Mouse (Mus musculus) ZHBTc4 (cell line): ENCODE results near the gene Nxf2.
"Not testable (repeated sequence)": the region's sequence is repeated elsewhere in the genome, so short reads cannot be mapped to it uniquely, and the experiment has no call there.

ENCODE experiments used
- DNase-seq: peaks from one replicate; pipeline ENCODE4 v3.0.0-alpha.2; 2011; ENCODE audit warnings: low read depth, low spot score

Gene Nxf2

GRCm38 (mm10) chrX:134964546-134964945 lies at the start of gene Nxf2:
Gene Nxf2 (minus strand): TSS chrX:134964754.
- DNase-seq, result peak; percentile 15

GRCm38 (mm10) chrX:135011381-135011780 lies 46.8 kb upstream of the Nxf2 start:
- DNase-seq, result no peak

- DNase-seq, result no peak
Measured at GRCm38 (mm10) chrX:135009471-135009815, 44.9 kb upstream of the Nxf2 start.

- DNase-seq, result peak; percentile 93
Measured at GRCm38 (mm10) chrX:135008720-135009470, 44.3 kb upstream of the Nxf2 start, which contains the start of gene Zmat1. Gene Zmat1 (minus strand): TSS chrX:135009209.

- DNase-seq, result no peak
Measured at GRCm38 (mm10) chrX:135008021-135008420, 43.5 kb upstream of the Nxf2 start.

- DNase-seq, result peak; percentile 65
Measured at GRCm38 (mm10) chrX:134963305-134964094, 1.1 kb downstream of the Nxf2 start.

GRCm38 (mm10) chrX:134930361-134930760 lies 34.2 kb downstream of the Nxf2 start:
- DNase-seq, result peak; percentile 23

- DNase-seq, result no peak
Measured at GRCm38 (mm10) chrX:134929927-134930326, 34.6 kb downstream of the Nxf2 start.

GRCm38 (mm10) chrX:134925058-134925457 lies 39.5 kb downstream of the Nxf2 start:
- peak; percentile 29 for DNase-seq

- DNase-seq, result no peak
Measured at GRCm38 (mm10) chrX:134923675-134924424, 40.7 kb downstream of the Nxf2 start.

- no peak for DNase-seq
Measured at GRCm38 (mm10) chrX:134919220-134919619, 45.3 kb downstream of the Nxf2 start.

GRCm38 (mm10) chrX:134915745-134916144 lies 48.8 kb downstream of the Nxf2 start:
- DNase-seq, result no peak

- not testable (repeated sequence) for DNase-seq
Measured at GRCm38 (mm10) chrX:134915315-134915714, 49.2 kb downstream of the Nxf2 start.

- no peak for DNase-seq
Measured at GRCm38 (mm10) chrX:134914851-134915250, 49.7 kb downstream of the Nxf2 start.

GRCm38 (mm10) chrX:134913234-134913936 lies 51.2 kb downstream of the Nxf2 start:
- DNase-seq, result peak; percentile 6

GRCm38 (mm10) chrX:134912805-134913204 lies 51.7 kb downstream of the Nxf2 start:
- DNase-seq, result no peak

GRCm38 (mm10) chrX:134910345-134910744 lies 54.2 kb downstream of the Nxf2 start:
- no peak for DNase-seq
